Mouse (Mus musculus) stomach, postnatal 0 days (tissue): ENCODE results near the gene Adamtsl4.

Source experiments
- CTCF ChIP-seq: IDR thresholded peaks from 2 replicates; pipeline ENCODE4 v1.5.1; 2016; ENCODE audit warnings: antibody characterized with exemption, low read depth, mild to moderate bottlenecking, moderate library complexity
- EP300 ChIP-seq: optimal IDR thresholded peaks from 2 replicates; pipeline ENCODE3; 2016; ENCODE audit warnings: antibody characterized with exemption

GRCm38 (mm10) chr3:95658868-95659712 is 28.6 kb downstream of the Adamtsl4 start:
- TF ChIP-seq CTCF (no peak), EP300 (no peak)
